Mouse (Mus musculus): Measurements from ENCODE around the gene Hsd17b11. TPM values are rescaled to one million over a fixed set of nuclear protein-coding genes. Genes with fewer than 3 reads are reported as not detected.
A peak's percentile ranks its signal among the peaks of the same experiment; 100 is the strongest.
"Not testable (repeated sequence)": the region's sequence is repeated elsewhere in the genome, so short reads cannot be mapped to it uniquely, and the experiment has no call there.

Gene Hsd17b11
- total RNA-seq, 2 experiments from 2014 or later, result 48.0 to 53.9 TPM

- Histone ChIP-seq H3K4me3 (no peak overlapping the region), H3K27ac (no peak overlapping the region)
- TF ChIP-seq CTCF (conservative IDR thresholded peaks at IDR 0.05), result no peak
- no peak for DNase-seq (ENCODE audit: low spot score in 2 of 2)
Observed at GRCm38 (mm10) chr5:104024762-104025161, 3.0 kb upstream of the Hsd17b11 start.

GRCm38 (mm10) chr5:104024193-104024592 lies 2.5 kb upstream of the Hsd17b11 start:
- not testable (repeated sequence) for H3K4me3 ChIP-seq; H3K27ac ChIP-seq; DNase-seq (ENCODE audit: low spot score in 2 of 2)

- no peak for DNase-seq (ENCODE audit: low spot score in 2 of 2)
- Histone ChIP-seq H3K4me3 (no peak overlapping the region), H3K27ac (no peak overlapping the region; the same call in 1 of the 2 replicates)
- TF ChIP-seq CTCF (conservative IDR thresholded peaks at IDR 0.05), result no peak
Observed at GRCm38 (mm10) chr5:104023289-104024020, 1.7 kb upstream of the Hsd17b11 start.

GRCm38 (mm10) chr5:104022558-104022957 lies 839 bp upstream of the Hsd17b11 start:
- DNase-seq (ENCODE audit: low spot score in 2 of 2), result no peak
- Histone ChIP-seq H3K4me3 (peak overlapping the region; percentile 58), H3K27ac (peak overlapping the region; percentile 94)
- TF ChIP-seq CTCF (conservative IDR thresholded peaks at IDR 0.05), result no peak

- DNase-seq (ENCODE audit: low spot score in 2 of 2), result no peak
- H3K27ac ChIP-seq, result no peak overlapping the region
- no peak overlapping the region for H3K4me3 ChIP-seq
- no peak for TF ChIP-seq CTCF (conservative IDR thresholded peaks at IDR 0.05)
Observed at GRCm38 (mm10) chr5:104011419-104011818, 10.3 kb downstream of the Hsd17b11 start.

- Histone ChIP-seq H3K27ac (no peak overlapping the region), H3K4me3 (no peak overlapping the region)
- no peak for TF ChIP-seq CTCF (conservative IDR thresholded peaks at IDR 0.05)
- DNase-seq (ENCODE audit: low spot score in 2 of 2), result no peak
Observed at GRCm38 (mm10) chr5:104010261-104010660, 11.5 kb downstream of the Hsd17b11 start.

GRCm38 (mm10) chr5:104009421-104009820 lies 12.3 kb downstream of the Hsd17b11 start:
- DNase-seq (ENCODE audit: low spot score in 2 of 2), result no peak
- Histone ChIP-seq H3K27ac (no peak overlapping the region), H3K4me3 (no peak overlapping the region)
- no peak for TF ChIP-seq CTCF (conservative IDR thresholded peaks at IDR 0.05)

GRCm38 (mm10) chr5:104007801-104008200 lies 13.9 kb downstream of the Hsd17b11 start:
- no peak for TF ChIP-seq CTCF (conservative IDR thresholded peaks at IDR 0.05)
- H3K27ac ChIP-seq, result no peak overlapping the region
- no peak overlapping the region for H3K4me3 ChIP-seq
- DNase-seq (ENCODE audit: low spot score in 2 of 2), result no peak

- no peak for TF ChIP-seq CTCF (conservative IDR thresholded peaks at IDR 0.05)
- Histone ChIP-seq H3K4me3 (no peak overlapping the region), H3K27ac (no peak overlapping the region)
- DNase-seq (ENCODE audit: low spot score in 2 of 2), result no peak
Observed at GRCm38 (mm10) chr5:104006811-104007210, 14.9 kb downstream of the Hsd17b11 start.

- TF ChIP-seq CTCF (conservative IDR thresholded peaks at IDR 0.05), result no peak
Observed at GRCm38 (mm10) chr5:104003955-104004354, 17.8 kb downstream of the Hsd17b11 start.

GRCm38 (mm10) chr5:104003256-104003931 lies 18.3 kb downstream of the Hsd17b11 start:
- Histone ChIP-seq H3K27ac (no peak overlapping the region), H3K4me3 (no peak overlapping the region)
- DNase-seq (ENCODE audit: low spot score in 2 of 2), result no peak
- TF ChIP-seq CTCF (conservative IDR thresholded peaks at IDR 0.05), result no peak

More at GRCm38 (mm10) chr5:104003955-104004354, 17.8 kb downstream of the Hsd17b11 start:
- DNase-seq (ENCODE audit: low spot score in 2 of 2), result no peak
- Histone ChIP-seq H3K27ac (no peak overlapping the region), H3K4me3 (no peak overlapping the region)

GRCm38 (mm10) chr5:104002549-104003255 lies 19.0 kb downstream of the Hsd17b11 start:
- Histone ChIP-seq H3K4me3 (no peak overlapping the region), H3K27ac (no peak overlapping the region)
- TF ChIP-seq CTCF (conservative IDR thresholded peaks at IDR 0.05), result no peak
- DNase-seq (ENCODE audit: low spot score in 2 of 2), result no peak

GRCm38 (mm10) chr5:103999738-104000137 lies 22.0 kb downstream of the Hsd17b11 start:
- Histone ChIP-seq H3K4me3 (no peak overlapping the region), H3K27ac (0 out of 2 replicates have a peak overlapping the region, but pooled peaks have one; percentile 24)
- TF ChIP-seq CTCF (conservative IDR thresholded peaks at IDR 0.05), result peak; percentile 98
- peak; percentile 66 to 85 for DNase-seq (ENCODE audit: low spot score in 2 of 2)

All from layer of hippocampus, adult 2 months (tissue).